Mouse (Mus musculus): Measurements from ENCODE around the gene Auts2. TPM values are rescaled to one million over a fixed set of nuclear protein-coding genes. Genes with fewer than 3 reads are reported as not detected.

Auts2 gene
- polyA plus RNA-seq, 1 experiment from 2014 or later, result 34.0 TPM

GRCm38 (mm10) chr5:132399486-132399885 lies 143.7 kb downstream of the Auts2 start:
- H3K4me1 ChIP-seq, result peaks cover 27% of the 10 kb centered on the region
- no peaks in the 10 kb centered on the region for H3K27me3 ChIP-seq
- H3K9me3 ChIP-seq, result no peaks in the 10 kb centered on the region
- no peak overlapping the region for H3K27ac ChIP-seq
- no peaks in the 10 kb centered on the region for H3K36me3 ChIP-seq
- no peak for ATAC-seq (ENCODE audit: insufficient number of reproducible peaks, low FRiP score, low TSS enrichment, low read depth)
- H3K4me2 ChIP-seq, result no peak overlapping the region
- no peak overlapping the region for H3K9ac ChIP-seq
- WGBS, result 51% methylated on average over 4 of the region's 4 CpGs
- no peak overlapping the region for H3K4me3 ChIP-seq

- ATAC-seq (ENCODE audit: insufficient number of reproducible peaks, low FRiP score, low TSS enrichment, low read depth), result no peak
- Histone ChIP-seq H3K4me1 (peaks cover 31% of the 10 kb centered on the region), H3K9me3 (no peaks in the 10 kb centered on the region), H3K27ac (no peak overlapping the region), H3K9ac (no peak overlapping the region), H3K36me3 (no peaks in the 10 kb centered on the region), H3K4me3 (no peak overlapping the region), H3K27me3 (no peaks in the 10 kb centered on the region), H3K4me2 (no peak overlapping the region)
- WGBS, result 85% methylated on average over 3 of the region's 3 CpGs
Observed at GRCm38 (mm10) chr5:132395922-132396321, 147.2 kb downstream of the Auts2 start.

GRCm38 (mm10) chr5:132394800-132395575 lies 148.2 kb downstream of the Auts2 start:
- H3K9me3 ChIP-seq, result no peaks in the 10 kb centered on the region
- 54% methylated on average over 6 of the region's 6 CpGs for WGBS
- peaks cover 23% of the 10 kb centered on the region; the same call in 1 of the 2 replicates for H3K4me1 ChIP-seq
- no peak overlapping the region for H3K4me3 ChIP-seq
- no peak overlapping the region for H3K27ac ChIP-seq
- H3K4me2 ChIP-seq, result no peak overlapping the region
- no peak overlapping the region for H3K9ac ChIP-seq
- no peak for ATAC-seq (ENCODE audit: insufficient number of reproducible peaks, low FRiP score, low TSS enrichment, low read depth)
- H3K27me3 ChIP-seq, result no peaks in the 10 kb centered on the region
- no peaks in the 10 kb centered on the region for H3K36me3 ChIP-seq

GRCm38 (mm10) chr5:132391831-132392763 lies 151.0 kb downstream of the Auts2 start:
- H3K27me3 ChIP-seq, result no peaks in the 10 kb centered on the region
- no peak for ATAC-seq (ENCODE audit: insufficient number of reproducible peaks, low FRiP score, low TSS enrichment, low read depth)
- H3K4me1 ChIP-seq, result peaks cover 17% of the 10 kb centered on the region; the same call in 1 of the 2 replicates

GRCm38 (mm10) chr5:132388746-132389145 lies 154.4 kb downstream of the Auts2 start:
- no peaks in the 10 kb centered on the region for H3K9me3 ChIP-seq
- peaks cover 13% of the 10 kb centered on the region; the same call in 1 of the 2 replicates for H3K4me1 ChIP-seq
- WGBS, result 85% methylated on average over 5 of the region's 5 CpGs
- no peak overlapping the region for H3K4me2 ChIP-seq
- no peak overlapping the region for H3K4me3 ChIP-seq
- no peaks in the 10 kb centered on the region for H3K27me3 ChIP-seq
- no peaks in the 10 kb centered on the region for H3K36me3 ChIP-seq
- H3K27ac ChIP-seq, result no peak overlapping the region
- no peak for ATAC-seq (ENCODE audit: insufficient number of reproducible peaks, low FRiP score, low TSS enrichment, low read depth)
- no peak overlapping the region for H3K9ac ChIP-seq

More at GRCm38 (mm10) chr5:132391831-132392763, 151.0 kb downstream of the Auts2 start:
- 78% methylated on average over 14 of the region's 14 CpGs for WGBS
- Histone ChIP-seq H3K9me3 (no peaks in the 10 kb centered on the region), H3K4me3 (no peak overlapping the region), H3K36me3 (no peaks in the 10 kb centered on the region), H3K27ac (no peak overlapping the region), H3K4me2 (no peak overlapping the region), H3K9ac (no peak overlapping the region)

- H3K27me3 ChIP-seq, result no peaks in the 10 kb centered on the region
- H3K4me1 ChIP-seq, result peaks cover 12% of the 10 kb centered on the region; the same call in 1 of the 2 replicates
- H3K9me3 ChIP-seq, result no peaks in the 10 kb centered on the region
- H3K4me3 ChIP-seq, result no peak overlapping the region
- no peaks in the 10 kb centered on the region for H3K36me3 ChIP-seq
- H3K27ac ChIP-seq, result no peak overlapping the region
- ATAC-seq (ENCODE audit: insufficient number of reproducible peaks, low FRiP score, low TSS enrichment, low read depth), result no peak
- no peak overlapping the region for H3K9ac ChIP-seq
- no peak overlapping the region for H3K4me2 ChIP-seq
- WGBS, result 51% methylated on average over 4 of the region's 4 CpGs
Observed at GRCm38 (mm10) chr5:132385244-132385855, 157.8 kb downstream of the Auts2 start.

GRCm38 (mm10) chr5:132380261-132380660 lies 162.9 kb downstream of the Auts2 start:
- H3K9ac ChIP-seq, result no peak overlapping the region
- whole genome bisulfite sequencing, result 43% methylated on average over 5 of the region's 5 CpGs
- no peaks in the 10 kb centered on the region for H3K36me3 ChIP-seq
- no peak overlapping the region for H3K27ac ChIP-seq
- H3K9me3 ChIP-seq, result no peaks in the 10 kb centered on the region
- ATAC-seq (ENCODE audit: insufficient number of reproducible peaks, low FRiP score, low TSS enrichment, low read depth), result no peak
- peaks cover 11% of the 10 kb centered on the region for H3K4me1 ChIP-seq
- no peak overlapping the region for H3K4me3 ChIP-seq
- no peak overlapping the region for H3K4me2 ChIP-seq
- no peaks in the 10 kb centered on the region for H3K27me3 ChIP-seq

- 64% methylated on average over 1 of the region's 1 CpGs for WGBS
- no peak overlapping the region for H3K27ac ChIP-seq
- H3K9me3 ChIP-seq, result no peaks in the 10 kb centered on the region
- H3K36me3 ChIP-seq, result no peaks in the 10 kb centered on the region
- no peak overlapping the region for H3K4me2 ChIP-seq
- H3K9ac ChIP-seq, result no peak overlapping the region
- ATAC-seq (ENCODE audit: insufficient number of reproducible peaks, low FRiP score, low TSS enrichment, low read depth), result no peak
- H3K27me3 ChIP-seq, result no peaks in the 10 kb centered on the region
- peaks cover 11% of the 10 kb centered on the region for H3K4me1 ChIP-seq
- no peak overlapping the region for H3K4me3 ChIP-seq
Observed at GRCm38 (mm10) chr5:132378977-132379376, 164.2 kb downstream of the Auts2 start.

GRCm38 (mm10) chr5:132375130-132375529 lies 168.0 kb downstream of the Auts2 start:
- no peak overlapping the region for H3K27ac ChIP-seq
- H3K9me3 ChIP-seq, result no peaks in the 10 kb centered on the region
- no peak overlapping the region for H3K4me3 ChIP-seq
- no peak overlapping the region for H3K4me2 ChIP-seq
- no peak overlapping the region for H3K9ac ChIP-seq
- peaks cover 18% of the 10 kb centered on the region for H3K4me1 ChIP-seq
- 40% methylated on average over 1 of the region's 1 CpGs for WGBS
- ATAC-seq (ENCODE audit: insufficient number of reproducible peaks, low FRiP score, low TSS enrichment, low read depth), result no peak
- H3K27me3 ChIP-seq, result no peaks in the 10 kb centered on the region
- H3K36me3 ChIP-seq, result no peaks in the 10 kb centered on the region

GRCm38 (mm10) chr5:132373471-132374075 lies 169.6 kb downstream of the Auts2 start:
- Histone ChIP-seq H3K27ac (no peak overlapping the region), H3K27me3 (no peaks in the 10 kb centered on the region), H3K9ac (no peak overlapping the region), H3K4me2 (no peak overlapping the region), H3K9me3 (no peaks in the 10 kb centered on the region), H3K4me1 (peaks cover 25% of the 10 kb centered on the region), H3K4me3 (no peak overlapping the region), H3K36me3 (no peaks in the 10 kb centered on the region)
- ATAC-seq (ENCODE audit: insufficient number of reproducible peaks, low FRiP score, low TSS enrichment, low read depth), result no peak
- WGBS, result 72% methylated on average over 4 of the region's 4 CpGs

GRCm38 (mm10) chr5:132372605-132373004 lies 170.5 kb downstream of the Auts2 start:
- Histone ChIP-seq H3K9ac (no peak overlapping the region), H3K36me3 (no peaks in the 10 kb centered on the region), H3K4me2 (no peak overlapping the region), H3K27ac (no peak overlapping the region), H3K9me3 (no peaks in the 10 kb centered on the region), H3K27me3 (no peaks in the 10 kb centered on the region), H3K4me1 (peaks cover 32% of the 10 kb centered on the region), H3K4me3 (no peak overlapping the region)
- ATAC-seq (ENCODE audit: insufficient number of reproducible peaks, low FRiP score, low TSS enrichment, low read depth), result no peak
- WGBS, result 52% methylated on average over 2 of the region's 2 CpGs

Data from limb, embryonic 15.5 days (tissue).